Mouse (Mus musculus) gastrocnemius, postnatal 14 days (tissue): Measurements from ENCODE around the gene Eif2ak2. TPM values are rescaled to one million over a fixed set of nuclear protein-coding genes. Genes with fewer than 3 reads are reported as not detected.
A peak's percentile ranks its signal among the peaks of the same experiment; 100 is the strongest.

Source experiments
- DNase-seq: peaks from one replicate; pipeline ENCODE4 v3.0.0; 2021; ENCODE audit warnings: mixed read lengths
- intact Hi-C: fragments of 180-260 bp; cut with DNase I; formaldehyde crosslinking; loops from one replicate; pipeline ENCODE4 v1.15.1; 2025; ENCODE audit warnings: low total_unique reads
- long read RNA-seq, 2 experiments: library from polyadenylated mRNA; stranded (forward); transcript quantifications; one replicate each; pipeline ENCODE4 v2.0.0; 2021
- total RNA-seq, 2 experiments: library from RNA; stranded (reverse); gene quantifications; 2 replicates each; pipeline ENCODE4 v1.2.3; 2021

Eif2ak2 gene
- 1 to 10 TPM; 5.1 to 5.4 TPM for total RNA-seq
- long read RNA-seq, experiment 1, partial matches to known transcripts = 0 of 1 reads
- long read RNA-seq, experiment 1, other reads (novel, unspliced or antisense) = 1 of 1 reads
- long read RNA-seq, experiment 2 = 0 reads

- peak; percentile 88 for DNase-seq
- intact Hi-C loops = no loop called here
Measured at GRCm38 (mm10) chr17:78882401-78883112, at the start of gene Eif2ak2. TSS of gene Eif2ak2 (minus strand) at chr17:78882573.

DNA sequence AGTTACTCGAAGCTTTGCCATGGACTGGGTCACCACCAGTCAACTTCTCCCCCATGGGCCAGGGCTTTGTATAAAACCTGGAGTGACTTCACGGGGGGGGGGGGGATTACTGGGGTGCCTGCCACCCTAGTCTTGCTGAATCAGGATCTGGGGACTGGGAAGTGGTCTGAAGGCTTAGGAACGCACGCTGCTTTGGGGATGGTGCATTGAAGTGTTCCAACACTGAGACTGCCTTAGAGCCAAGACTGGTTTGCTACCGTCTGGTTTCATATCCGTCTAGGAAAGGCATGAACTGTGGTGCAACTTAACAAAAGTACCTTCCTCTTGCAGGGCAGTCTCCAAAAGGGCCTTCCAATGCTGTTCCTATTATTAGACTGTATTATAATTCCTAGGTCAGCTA is 35.3 kb upstream of the Eif2ak2 start:
- no peak for DNase-seq
- intact Hi-C loops = no loop called here

DNA sequence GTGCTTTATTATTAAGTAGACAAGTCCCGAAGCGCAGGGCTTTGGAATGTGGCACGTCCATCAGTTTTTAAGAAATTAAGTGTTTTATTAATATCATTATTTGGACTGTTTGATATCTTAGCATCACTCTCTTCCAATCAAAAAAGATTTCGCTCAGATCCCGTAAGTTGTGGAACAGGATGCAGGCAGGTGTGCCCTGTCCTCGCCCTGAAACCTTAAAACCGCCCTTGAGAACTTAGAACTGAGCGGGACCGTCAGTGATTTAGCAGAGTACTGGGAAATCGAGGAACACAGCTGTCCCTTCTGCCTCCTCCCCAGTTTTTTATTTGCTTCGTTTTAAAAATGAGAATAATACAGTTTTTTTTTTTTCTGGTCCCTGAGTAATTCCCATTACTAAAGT is 34.5 kb upstream of the Eif2ak2 start:
- intact Hi-C loops = no loop called here
- DNase-seq = no peak

DNA sequence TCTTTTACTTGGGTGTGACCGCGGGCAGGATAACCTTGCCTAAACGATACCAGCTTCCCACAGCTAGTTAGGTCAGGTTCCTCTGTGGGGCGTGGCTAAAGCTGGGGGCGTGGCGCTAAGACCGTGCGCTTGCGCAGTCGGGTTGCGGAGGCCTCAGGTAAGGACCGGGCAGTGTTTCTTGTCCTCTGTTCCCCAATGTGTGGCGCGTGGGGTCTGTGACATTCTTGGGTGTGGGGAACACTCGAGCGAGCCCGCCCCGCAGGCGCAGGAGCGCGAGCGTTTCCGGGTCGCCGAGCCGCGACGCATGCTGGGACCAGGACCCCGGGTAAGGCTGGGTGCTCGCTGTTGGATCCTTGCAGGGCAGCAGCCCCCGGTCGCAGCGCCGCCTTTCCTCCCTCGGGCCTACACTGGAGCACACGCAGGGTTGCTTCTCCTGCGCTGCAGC is 34.0 kb upstream of the Eif2ak2 start, which contains the start of gene Cebpzos:
TSS of gene Cebpzos (plus strand) at position 132 of the 445 bp plus-strand sequence.
- intact Hi-C loops = no loop called here
- peak; percentile 67 for DNase-seq

DNA sequence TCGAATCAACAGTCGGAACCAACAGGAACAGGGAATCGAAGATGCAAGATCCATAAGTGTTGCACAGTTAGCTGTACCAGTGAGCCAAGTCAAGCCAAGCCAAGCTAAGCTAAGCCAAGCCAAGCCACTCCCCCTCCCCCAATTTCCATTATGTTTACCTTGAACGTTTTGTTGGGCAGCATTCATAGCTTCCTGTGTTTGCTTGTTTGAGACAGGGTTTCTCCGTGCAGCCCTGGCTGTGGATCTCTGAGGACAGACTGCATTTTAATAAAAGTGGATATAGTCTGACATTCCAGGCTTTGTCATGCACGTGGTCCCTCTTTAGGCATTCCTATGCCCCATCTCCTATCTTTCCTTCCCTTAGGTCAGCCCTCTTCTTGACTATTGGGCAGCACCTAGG is 33.4 kb upstream of the Eif2ak2 start:
- no peak for DNase-seq
- intact Hi-C loops = no loop called here

DNA sequence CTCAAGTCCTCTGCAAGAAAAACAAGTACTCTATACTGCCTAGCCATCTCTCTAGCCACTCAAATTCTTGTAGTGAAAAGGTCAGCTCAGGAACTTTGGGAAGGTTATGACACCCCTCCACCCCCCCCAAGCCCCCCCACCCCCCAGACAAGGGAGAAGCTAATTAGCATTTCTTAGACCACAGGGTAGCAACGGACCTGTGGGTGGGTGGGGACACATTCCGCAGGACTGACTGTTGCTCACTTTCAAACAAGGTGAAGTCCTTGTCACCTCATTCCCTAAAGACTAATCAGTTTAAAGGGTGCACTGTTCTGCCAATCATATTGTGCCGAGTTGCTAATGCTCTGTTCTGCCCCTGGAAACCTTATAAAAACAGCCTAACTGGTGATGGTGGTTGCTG is 31.5 kb upstream of the Eif2ak2 start:
- intact Hi-C loops = no loop called here
- DNase-seq = no peak

DNA sequence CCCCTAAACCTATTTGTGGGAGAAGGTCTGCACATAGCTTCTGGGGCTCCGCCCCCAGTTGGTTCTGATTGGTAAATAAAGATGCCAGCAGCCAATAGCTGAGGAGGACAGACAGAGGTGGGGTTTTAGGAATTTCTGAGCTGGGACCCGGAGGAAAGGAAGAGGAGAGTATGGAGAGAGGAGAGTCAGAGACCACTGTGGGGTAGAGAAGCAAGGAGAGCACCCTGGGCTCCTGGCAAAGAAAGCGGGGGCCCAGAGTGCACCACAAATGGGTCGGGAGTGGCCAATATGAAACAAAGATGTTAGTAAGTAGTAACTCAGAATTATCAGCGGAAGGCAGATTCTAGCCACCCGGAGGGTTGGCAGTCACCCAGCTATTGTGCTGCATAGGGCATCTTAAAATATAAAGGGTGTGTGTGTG is 30.5 kb upstream of the Eif2ak2 start:
- DNase-seq = no peak
- intact Hi-C loops = no loop called here

DNA sequence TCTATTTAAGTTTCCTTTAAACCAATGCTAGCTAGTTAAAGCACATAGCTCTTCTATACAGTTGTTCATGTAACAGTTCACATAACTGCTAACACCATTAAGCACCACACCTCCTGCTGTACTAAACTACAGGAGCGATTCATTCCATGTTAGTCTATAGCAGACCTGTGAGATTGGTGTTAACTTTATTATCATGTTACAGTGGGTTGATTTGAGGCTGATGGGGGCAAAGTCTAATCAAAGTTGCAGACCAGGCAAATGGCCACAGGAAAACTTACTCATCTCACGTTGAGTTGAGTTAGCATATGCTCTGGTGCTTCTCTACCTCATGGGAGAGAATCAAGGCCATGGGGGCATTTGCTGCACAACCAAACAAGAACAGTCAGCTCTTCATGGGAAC is 27.0 kb upstream of the Eif2ak2 start:
- intact Hi-C loops = no loop called here
- no peak for DNase-seq

- DNase-seq = no peak
- intact Hi-C loops = no loop called here
Measured at GRCm38 (mm10) chr17:78906892-78907291, 24.5 kb upstream of the Eif2ak2 start, which contains the start of gene Sult6b1. TSS of gene Sult6b1 (minus strand) at chr17:78906992.

DNA sequence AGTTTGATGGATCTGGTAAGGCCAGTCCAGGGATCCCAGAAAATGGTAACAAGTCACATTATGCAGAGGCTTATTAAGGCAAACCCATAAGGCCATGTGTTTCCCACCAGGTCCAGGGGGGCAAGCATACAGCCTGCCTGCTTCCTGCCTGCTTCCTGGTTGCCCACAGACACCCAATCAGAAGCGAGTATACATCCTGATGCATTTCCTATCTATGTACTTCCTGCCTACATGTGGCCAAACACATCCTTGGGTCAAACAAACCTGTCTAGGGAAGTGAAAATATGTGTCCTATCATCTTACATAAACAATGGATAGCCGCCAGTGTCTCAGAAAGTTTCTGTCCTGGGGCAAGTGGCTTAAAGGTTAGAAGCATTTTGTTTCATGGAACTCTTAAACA is 20.8 kb upstream of the Eif2ak2 start:
- intact Hi-C loops = no loop called here
- no peak for DNase-seq

- peak; percentile 49 for DNase-seq
- intact Hi-C loops = no loop called here
Measured at GRCm38 (mm10) chr17:78895394-78895793, 13.0 kb upstream of the Eif2ak2 start.

- intact Hi-C loops = no loop called here
- DNase-seq = no peak
Measured at GRCm38 (mm10) chr17:78894991-78895390, 12.6 kb upstream of the Eif2ak2 start.

DNA sequence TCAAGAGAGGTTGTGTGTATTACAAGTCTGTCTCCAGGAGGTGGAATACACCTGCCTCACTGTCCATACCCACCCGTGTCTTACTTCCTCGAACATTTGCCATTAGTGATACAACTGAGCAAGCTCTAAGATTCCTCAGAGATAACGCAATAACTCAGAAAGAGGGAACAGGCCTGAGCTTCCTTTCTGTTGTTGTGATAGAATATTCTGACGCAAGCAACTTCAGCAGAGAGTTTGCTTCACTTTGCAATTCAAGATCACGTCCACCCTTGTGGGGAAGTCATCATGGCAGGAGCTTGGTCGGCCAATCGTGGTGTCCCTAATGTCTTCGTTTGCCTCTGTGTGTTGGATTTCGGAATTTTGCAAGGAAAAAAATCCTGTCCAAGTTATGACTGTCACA is 8.6 kb upstream of the Eif2ak2 start:
- intact Hi-C loops = no loop called here
- DNase-seq = no peak

DNA sequence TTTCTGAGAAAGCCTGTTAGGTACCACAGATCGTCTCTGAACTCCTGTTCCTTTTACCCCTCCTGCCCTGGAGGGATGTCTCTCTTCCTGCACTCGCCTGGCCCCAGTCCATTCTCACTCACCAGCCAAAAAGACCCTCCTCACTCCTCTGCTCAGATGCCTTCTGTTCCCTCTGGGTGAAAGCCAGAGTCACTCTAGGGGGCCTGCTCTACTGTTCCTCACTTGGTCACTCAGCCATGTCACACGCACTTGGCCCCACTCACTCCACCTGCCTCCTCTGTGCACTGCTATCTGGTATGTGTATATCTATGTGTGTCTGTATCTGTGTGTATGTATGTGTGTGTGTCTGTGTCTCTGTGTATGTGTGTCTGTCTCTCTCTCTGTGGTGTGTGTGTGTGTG is 6.8 kb upstream of the Eif2ak2 start:
- DNase-seq = no peak
- intact Hi-C loops = no loop called here

GRCm38 (mm10) chr17:78888554-78888953 is 6.2 kb upstream of the Eif2ak2 start:
- intact Hi-C loops = no loop called here
- DNase-seq = no peak

DNA sequence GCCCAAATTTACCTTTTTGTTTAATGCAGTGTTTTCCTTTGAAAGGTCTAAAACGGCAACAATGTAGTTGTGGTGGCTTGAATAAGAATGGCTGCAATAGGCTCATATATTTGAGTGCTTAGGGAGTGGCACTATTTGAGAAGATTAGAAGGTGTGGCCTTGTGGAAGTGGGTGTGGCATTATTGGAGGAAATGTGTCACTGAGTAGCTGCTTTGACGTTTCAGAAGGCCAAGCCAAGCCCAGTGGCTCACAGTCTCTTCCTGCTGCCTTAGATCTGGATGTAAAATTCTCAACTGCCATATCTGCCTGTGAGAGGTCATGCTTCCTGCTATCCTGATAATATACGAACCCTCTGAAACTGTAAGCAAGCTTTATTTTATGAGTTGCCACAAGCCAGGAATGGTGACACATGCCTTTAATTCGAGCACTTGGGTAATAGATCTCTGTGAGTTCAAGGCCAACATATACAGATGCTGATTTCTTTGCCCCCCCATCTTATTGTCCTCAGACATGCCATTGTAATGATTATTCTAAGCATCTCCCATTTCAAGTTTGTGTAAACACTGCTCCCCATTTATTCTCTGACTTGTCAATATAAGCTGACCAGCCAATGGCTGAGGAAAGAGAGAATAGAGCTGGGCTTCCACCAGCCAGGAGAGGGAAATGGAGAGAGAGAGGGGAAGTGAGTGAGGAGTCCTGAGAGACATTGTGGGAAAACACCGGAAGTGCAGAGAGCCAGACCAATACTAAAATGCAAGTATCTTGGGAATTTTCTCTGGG is 3.1 kb upstream of the Eif2ak2 start:
- intact Hi-C loops = no loop called here
- DNase-seq = no peak

GRCm38 (mm10) chr17:78883291-78883690 is 918 bp upstream of the Eif2ak2 start:
- intact Hi-C loops = no loop called here
- no peak for DNase-seq

DNA sequence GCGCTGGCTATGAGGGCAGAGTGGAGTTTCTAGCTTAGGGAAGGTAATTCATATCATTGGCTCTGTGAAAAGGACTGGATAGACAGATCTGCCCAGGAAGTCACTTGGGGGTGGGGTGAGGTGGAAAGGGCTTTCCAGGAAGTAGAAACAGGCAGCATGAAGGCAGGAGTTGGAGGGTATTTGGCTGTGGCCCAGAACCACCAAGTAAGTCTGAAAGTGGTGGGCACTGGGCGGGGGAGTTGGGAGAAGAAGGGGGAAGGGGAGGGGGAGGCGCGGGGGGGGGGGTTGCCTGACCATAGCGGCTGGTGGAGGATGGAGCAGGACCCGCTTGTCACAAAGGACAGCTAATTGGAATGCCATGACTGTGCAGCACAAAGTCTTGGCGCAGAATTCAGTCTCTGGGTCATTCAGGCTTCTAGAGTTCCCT is 482 bp downstream of the Eif2ak2 start:
- peak; percentile 10 for DNase-seq
- intact Hi-C loops = no loop called here

GRCm38 (mm10) chr17:78873886-78874285 is 8.5 kb downstream of the Eif2ak2 start:
- no peak for DNase-seq
- intact Hi-C loops = no loop called here

GRCm38 (mm10) chr17:78856243-78856642 is 26.1 kb downstream of the Eif2ak2 start:
- DNase-seq = no peak
- intact Hi-C loops = no loop called here
